Mouse (Mus musculus) liver, embryonic 11.5 days (tissue): ENCODE measurements around the gene Accsl. TPM values are rescaled to one million over a fixed set of nuclear protein-coding genes. Genes with fewer than 3 reads are reported as not detected.

ENCODE experiments used
- ATAC-seq: fragments of 200-750 bp; cut with Nextera tagmentation; replicated peaks from 2 replicates; pipeline ENCODE4 v1.8.0; 2017; ENCODE audit warnings: moderate number of reproducible peaks, mild to moderate bottlenecking, moderate TSS enrichment, moderate library complexity; ENCODE audit not compliant: low FRiP score
- DNase-seq: peaks from one replicate; pipeline ENCODE4 v3.0.0-alpha.2; 2017; ENCODE audit warnings: low spot score
- H3K27ac ChIP-seq: fragments of 300-500 bp; sonication (generic); 2 replicates; pipeline ENCODE4 v1.5.1; 2014; ENCODE audit warnings: mild to moderate bottlenecking, low read depth, low read length, control low read depth
- H3K27me3 ChIP-seq: fragments of 300-500 bp; sonication (generic); replicated peaks from 2 replicates; pipeline ENCODE4 v1.6.1; 2014; ENCODE audit warnings: low read length, mixed read lengths; ENCODE audit not compliant: control insufficient read depth, insufficient read depth
- H3K36me3 ChIP-seq: fragments of 300-500 bp; sonication (generic); 2 replicates; pipeline ENCODE4 v1.6.1; 2014; ENCODE audit warnings: mild to moderate bottlenecking, low read length, moderate library complexity, mixed read lengths; ENCODE audit not compliant: control insufficient read depth, insufficient read depth
- H3K4me1 ChIP-seq: fragments of 300-500 bp; sonication (generic); replicated peaks from 2 replicates; pipeline ENCODE4 v1.6.1; 2014; ENCODE audit warnings: low read length, mixed read lengths; ENCODE audit not compliant: control insufficient read depth, insufficient read depth
- H3K4me2 ChIP-seq: fragments of 300-500 bp; sonication (generic); 2 replicates; pipeline ENCODE4 v1.6.1; 2014; ENCODE audit warnings: mild to moderate bottlenecking, control low read depth, moderate library complexity
- H3K4me3 ChIP-seq: fragments of 300-500 bp; sonication (generic); 2 replicates; pipeline ENCODE4 v1.5.1; 2014; ENCODE audit warnings: low read depth, low read length, control low read depth
- H3K9ac ChIP-seq: fragments of 300-500 bp; sonication (generic); 2 replicates; pipeline ENCODE4 v1.6.1; 2014; ENCODE audit warnings: low read depth, low read length, control low read depth
- H3K9me3 ChIP-seq: fragments of 300-500 bp; sonication (generic); 2 replicates; pipeline ENCODE4 v1.6.1; 2016; ENCODE audit warnings: low read length, inconsistent platforms, mixed read lengths; ENCODE audit not compliant: control insufficient read depth
- WGBS: fragments of 180-500 bp; shearing (Covaris S2); extraction: QIAGEN DNeasy Blood & Tissue Kit; methylation state at CpG from one replicate; pipeline ENCODE4 v1.1.7; 2014; 5-methylcytosine and 5-hydroxymethylcytosine counted together
- polyA plus RNA-seq: library from polyadenylated mRNA; unstranded; fragments of >200 nt; fragmentation: Nextera tagmentation; extraction: Ambion mirVana; gene quantifications from 2 replicates; pipeline ENCODE4 v1.2.1, GENCODE M21; 2014

Accsl gene
- polyA plus RNA-seq, 1 experiment from 2014 or later = not detected

DNA sequence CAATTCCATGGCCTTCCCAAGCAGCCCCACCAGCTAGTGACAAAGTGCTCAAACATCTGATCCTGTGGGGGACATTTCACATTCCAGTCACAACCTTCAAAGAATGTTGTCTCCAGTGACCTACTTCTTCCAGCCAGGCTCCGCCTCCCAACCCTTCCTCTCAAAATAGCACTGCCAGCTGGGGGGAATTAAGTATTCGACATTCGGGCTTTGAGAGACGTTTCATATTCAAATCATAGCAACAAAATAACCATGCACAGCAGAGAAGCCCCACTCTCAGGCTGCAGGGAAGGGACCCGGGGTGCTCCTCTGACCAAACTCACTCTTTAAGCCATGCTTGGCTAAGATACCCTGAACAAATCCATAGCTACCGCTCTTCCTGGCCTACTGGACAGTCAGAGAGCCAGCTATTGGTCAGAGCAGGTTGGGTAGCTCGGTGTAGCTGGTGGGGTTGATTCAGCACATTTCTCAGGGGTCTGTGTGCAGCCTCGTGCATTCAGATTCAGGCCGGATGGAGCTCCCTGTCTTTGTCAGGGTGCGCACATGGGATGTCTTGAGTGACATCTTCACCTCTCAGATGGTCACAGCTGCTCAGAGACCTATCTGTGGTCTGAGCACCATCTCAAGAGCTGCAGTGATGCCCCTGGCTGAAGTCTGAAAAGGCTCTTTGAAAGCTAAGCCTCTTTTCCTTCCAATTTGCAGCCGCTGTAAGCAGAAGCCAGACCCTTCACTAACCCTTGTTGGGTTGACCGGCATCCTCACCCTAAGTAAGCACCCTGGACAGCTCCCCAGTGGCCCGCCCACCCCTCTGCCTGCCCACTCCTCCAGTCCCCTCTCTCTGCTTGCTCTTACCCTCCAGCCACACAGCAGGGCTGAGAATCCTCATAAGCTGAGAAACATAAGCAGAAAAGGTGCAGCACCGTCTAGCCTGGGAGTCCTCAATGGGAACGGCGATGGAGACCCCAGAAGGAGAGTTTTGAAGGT is 30.7 kb upstream of the Accsl start:
- no peaks in the 10 kb centered on the region for H3K4me1 ChIP-seq
- no peak overlapping the region for H3K27ac ChIP-seq
- H3K4me3 ChIP-seq = no peak overlapping the region
- ATAC-seq = no peak
- no peak overlapping the region for H3K4me2 ChIP-seq
- 50% methylated on average over 16 of the region's 16 CpGs for WGBS
- H3K9ac ChIP-seq = no peak overlapping the region
- H3K27me3 ChIP-seq = no peaks in the 10 kb centered on the region
- H3K9me3 ChIP-seq = no peaks in the 10 kb centered on the region
- DNase-seq = peak; percentile 58
- H3K36me3 ChIP-seq = no peaks in the 10 kb centered on the region

DNA sequence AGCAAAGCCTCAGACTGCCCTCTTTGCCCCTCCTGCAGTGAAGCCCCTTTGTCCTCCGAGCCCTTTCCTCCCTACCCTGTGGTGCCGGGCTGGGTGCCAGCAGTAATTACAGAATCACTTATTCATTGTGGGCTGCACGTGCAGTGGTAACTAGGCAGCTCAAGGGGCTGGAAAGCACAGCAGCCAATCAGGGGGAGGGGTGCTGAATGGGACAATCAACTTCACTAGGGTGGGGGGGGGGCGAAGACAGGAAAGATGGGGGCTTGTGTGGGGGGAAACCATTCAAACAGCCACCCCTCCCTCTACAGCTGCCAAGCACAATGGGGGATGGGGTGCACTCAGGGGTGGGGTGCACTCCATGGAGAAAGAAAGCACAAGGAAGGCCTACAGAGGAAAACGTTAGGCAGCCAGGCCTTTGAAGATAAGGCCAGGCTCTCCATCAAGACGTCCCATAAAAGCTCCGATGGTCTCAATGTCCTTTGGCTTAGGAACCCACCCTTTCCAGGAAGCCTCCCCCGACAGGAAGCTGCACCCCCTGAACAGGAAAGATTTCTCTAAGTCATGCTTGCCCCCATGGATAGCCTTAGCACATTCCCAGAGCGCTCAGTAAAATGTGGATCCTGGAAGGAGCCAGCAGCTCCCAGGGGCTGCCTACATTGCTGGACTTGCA is 22.8 kb upstream of the Accsl start:
- WGBS = 29% methylated on average over 9 of the region's 9 CpGs
- Histone ChIP-seq H3K36me3 (no peaks in the 10 kb centered on the region), H3K4me2 (no peak overlapping the region), H3K27me3 (no peaks in the 10 kb centered on the region), H3K4me1 (peaks cover 4% of the 10 kb centered on the region; the same call in 1 of the 2 replicates), H3K9ac (no peak overlapping the region), H3K4me3 (no peak overlapping the region), H3K27ac (peak overlapping the region; percentile 46; the same call in 1 of the 2 replicates), H3K9me3 (no peaks in the 10 kb centered on the region)
- no peak for DNase-seq
- peak; percentile 62 for ATAC-seq

DNA sequence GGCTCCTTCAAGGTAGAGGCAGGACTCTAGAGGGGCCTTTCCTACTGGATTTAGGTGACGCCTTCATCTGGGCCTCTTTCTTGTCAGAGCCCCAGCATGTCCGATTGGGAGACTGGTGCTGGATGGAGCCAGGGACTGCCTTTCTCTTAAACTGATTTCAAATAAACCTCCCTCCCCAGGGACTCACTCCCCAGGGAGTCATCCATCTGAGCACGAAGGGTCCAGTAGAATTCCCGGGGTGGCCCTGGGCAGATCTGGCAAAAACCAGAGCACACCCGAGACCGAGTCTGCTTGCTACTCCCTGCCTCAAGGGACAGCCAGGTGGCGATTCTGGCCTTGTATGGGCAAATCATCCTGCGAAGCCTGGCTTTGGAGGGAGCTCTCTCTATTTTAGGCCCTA is 21.2 kb upstream of the Accsl start:
- WGBS = 78% methylated on average over 8 of the region's 8 CpGs
- H3K4me3 ChIP-seq = no peak overlapping the region
- H3K9me3 ChIP-seq = no peaks in the 10 kb centered on the region
- no peak for DNase-seq
- no peaks in the 10 kb centered on the region for H3K27me3 ChIP-seq
- H3K4me1 ChIP-seq = peaks cover 7% of the 10 kb centered on the region; the same call in 1 of the 2 replicates
- ATAC-seq = no peak
- H3K9ac ChIP-seq = no peak overlapping the region
- no peaks in the 10 kb centered on the region for H3K36me3 ChIP-seq
- no peak overlapping the region for H3K4me2 ChIP-seq
- no peak overlapping the region for H3K27ac ChIP-seq

DNA sequence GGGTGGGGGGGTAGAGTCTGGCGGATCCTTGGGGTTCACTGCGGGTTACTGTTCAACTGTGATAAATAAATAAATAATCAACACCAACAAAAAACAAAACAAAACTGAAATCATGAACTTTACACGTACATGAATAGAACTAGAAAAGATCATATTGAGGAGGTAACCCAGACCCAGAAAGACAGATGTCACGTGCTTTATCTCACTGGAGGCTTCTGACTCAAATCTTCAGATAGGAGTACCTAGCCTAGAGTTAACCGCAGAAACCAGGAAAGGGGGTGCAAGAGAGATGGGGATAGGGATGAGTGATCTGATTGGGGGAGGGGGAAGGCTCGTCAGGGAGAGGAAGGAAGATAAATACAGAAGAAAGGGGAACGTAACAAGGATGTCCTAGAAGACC is 20.1 kb upstream of the Accsl start:
- H3K27me3 ChIP-seq = no peaks in the 10 kb centered on the region
- ATAC-seq (no peak), DNase-seq (no peak)
- no peak overlapping the region for H3K4me3 ChIP-seq
- no peak overlapping the region for H3K4me2 ChIP-seq
- peaks cover 7% of the 10 kb centered on the region; the same call in 1 of the 2 replicates for H3K4me1 ChIP-seq
- no peaks in the 10 kb centered on the region for H3K36me3 ChIP-seq
- H3K27ac ChIP-seq = no peak overlapping the region
- H3K9ac ChIP-seq = no peak overlapping the region
- no peaks in the 10 kb centered on the region for H3K9me3 ChIP-seq
- 58% methylated on average over 7 of the region's 7 CpGs for WGBS

DNA sequence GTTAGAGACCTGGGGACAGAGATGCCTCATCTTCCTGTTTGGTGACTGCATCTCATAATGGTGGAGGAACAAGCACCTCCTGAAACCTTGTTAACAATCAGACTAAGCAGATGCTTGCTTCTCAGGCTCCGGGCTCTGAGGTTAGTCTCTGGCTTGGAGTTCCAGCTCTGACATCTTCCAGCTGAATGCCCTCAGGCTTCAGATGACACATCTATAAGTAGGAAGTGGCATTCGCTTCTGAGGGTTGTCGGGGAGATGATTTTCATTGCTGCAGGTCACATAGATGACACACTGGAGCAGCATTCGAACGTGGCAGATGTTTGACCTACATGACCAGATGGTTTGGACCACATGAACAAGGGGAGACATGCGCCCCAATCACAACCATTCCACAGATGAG is 19.4 kb upstream of the Accsl start:
- 87% methylated on average over 6 of the region's 6 CpGs for WGBS
- no peaks in the 10 kb centered on the region for H3K9me3 ChIP-seq
- no peaks in the 10 kb centered on the region for H3K36me3 ChIP-seq
- H3K27ac ChIP-seq = no peak overlapping the region
- H3K27me3 ChIP-seq = no peaks in the 10 kb centered on the region
- no peak overlapping the region for H3K4me2 ChIP-seq
- ATAC-seq (no peak), DNase-seq (no peak)
- H3K4me1 ChIP-seq = peaks cover 7% of the 10 kb centered on the region; the same call in 1 of the 2 replicates
- H3K9ac ChIP-seq = no peak overlapping the region
- H3K4me3 ChIP-seq = no peak overlapping the region

DNA sequence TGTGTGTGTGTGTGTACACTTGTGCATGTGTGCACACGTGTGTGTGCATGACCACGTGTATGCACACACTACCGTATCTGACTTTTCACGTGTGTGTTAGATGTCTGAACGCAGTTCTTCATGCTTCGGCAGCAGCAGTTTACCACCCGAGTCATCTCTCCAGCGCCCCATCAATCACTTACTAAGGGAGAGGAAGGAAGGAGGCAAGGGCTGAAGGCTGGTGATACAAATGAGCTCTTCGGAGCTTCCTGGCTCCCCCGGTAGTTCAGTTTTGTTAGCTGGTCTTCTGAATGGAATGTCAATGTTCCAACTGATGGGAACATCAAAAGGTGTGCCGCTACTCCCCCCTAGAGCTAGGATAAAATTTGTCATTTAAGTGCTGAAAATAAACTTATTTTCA is 18.3 kb upstream of the Accsl start:
- no peak overlapping the region for H3K4me3 ChIP-seq
- H3K4me2 ChIP-seq = no peak overlapping the region
- peaks cover 7% of the 10 kb centered on the region; the same call in 1 of the 2 replicates for H3K4me1 ChIP-seq
- no peak overlapping the region for H3K9ac ChIP-seq
- no peak overlapping the region for H3K27ac ChIP-seq
- no peaks in the 10 kb centered on the region for H3K36me3 ChIP-seq
- DNase-seq (no peak), ATAC-seq (no peak)
- 24% methylated on average over 11 of the region's 11 CpGs for WGBS
- no peaks in the 10 kb centered on the region for H3K27me3 ChIP-seq
- no peaks in the 10 kb centered on the region for H3K9me3 ChIP-seq

DNA sequence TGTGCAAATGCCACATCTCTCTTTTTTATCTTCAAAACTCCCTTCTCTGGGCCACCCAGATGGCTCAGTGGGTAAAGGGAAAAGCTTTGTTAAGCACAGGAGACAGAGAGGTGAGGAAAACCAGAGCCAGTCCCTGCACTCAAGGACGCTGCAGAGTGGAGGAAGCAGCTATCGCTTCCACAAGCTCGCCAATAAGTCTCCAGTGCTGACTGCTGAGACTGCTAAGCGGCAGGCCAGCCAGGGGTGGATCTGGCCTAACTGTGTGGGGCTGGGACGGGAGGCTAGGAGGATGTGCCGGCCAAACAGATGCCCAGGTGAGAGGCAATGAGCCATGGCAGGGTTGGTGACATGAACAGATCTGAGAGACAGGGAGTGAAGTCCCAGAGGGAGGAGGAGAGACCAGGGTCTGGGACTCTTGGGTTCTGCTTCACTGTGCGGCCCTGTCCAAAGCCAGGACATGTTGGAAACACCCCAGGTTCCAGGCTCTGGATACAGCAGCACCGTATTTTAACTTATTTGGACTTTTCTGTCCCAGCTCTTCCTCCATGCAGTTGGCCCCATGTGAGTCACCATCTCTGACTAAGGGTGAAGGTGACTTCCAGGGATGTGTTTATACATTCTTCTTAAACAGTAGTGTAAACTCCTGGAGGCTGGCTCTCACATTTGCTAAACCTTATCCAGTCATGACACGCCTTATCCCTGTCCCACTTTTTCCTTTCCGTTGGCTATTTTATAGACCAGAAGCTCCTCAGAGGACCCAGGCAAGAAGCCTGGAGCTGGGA is 17.2 kb upstream of the Accsl start:
- no peak overlapping the region for H3K4me3 ChIP-seq
- DNase-seq (no peak), ATAC-seq (no peak)
- H3K4me2 ChIP-seq = no peak overlapping the region
- H3K9ac ChIP-seq = no peak overlapping the region
- H3K36me3 ChIP-seq = no peaks in the 10 kb centered on the region
- no peak overlapping the region; the same call in 1 of the 2 replicates for H3K27ac ChIP-seq
- H3K9me3 ChIP-seq = no peaks in the 10 kb centered on the region
- H3K27me3 ChIP-seq = no peaks in the 10 kb centered on the region
- H3K4me1 ChIP-seq = peaks cover 7% of the 10 kb centered on the region; the same call in 1 of the 2 replicates
- 45% methylated on average over 10 of the region's 10 CpGs for WGBS

DNA sequence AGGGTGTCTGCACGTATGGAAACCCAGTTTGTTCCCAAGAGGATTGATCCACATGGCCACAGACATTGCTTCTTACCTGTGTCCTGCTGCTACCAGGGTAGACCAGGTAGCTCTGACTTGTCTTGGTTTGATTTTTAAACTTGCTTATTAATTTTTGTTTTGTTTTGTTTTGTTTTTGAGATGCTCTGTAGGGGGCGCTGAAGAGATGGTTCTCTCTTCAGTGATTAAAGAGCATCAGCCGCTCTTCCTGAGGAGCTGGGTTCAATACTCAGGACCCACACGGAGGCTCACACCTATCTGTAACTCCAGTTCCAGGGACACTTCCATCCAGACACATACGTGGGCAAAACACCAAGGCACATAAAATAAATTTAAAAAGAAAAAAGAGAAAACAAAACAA is 14.1 kb upstream of the Accsl start:
- H3K27me3 ChIP-seq = no peaks in the 10 kb centered on the region
- no peak overlapping the region for H3K4me3 ChIP-seq
- DNase-seq = no peak
- H3K4me2 ChIP-seq = no peak overlapping the region
- H3K36me3 ChIP-seq = no peaks in the 10 kb centered on the region
- H3K4me1 ChIP-seq = peaks cover 7% of the 10 kb centered on the region; the same call in 1 of the 2 replicates
- ATAC-seq = no peak
- WGBS = 50% methylated on average over 5 of the region's 5 CpGs
- H3K9me3 ChIP-seq = no peaks in the 10 kb centered on the region
- no peak overlapping the region for H3K9ac ChIP-seq
- H3K27ac ChIP-seq = no peak overlapping the region
